Mouse (Mus musculus): ENCODE results near the gene Teddm3. TPM values are rescaled to one million over a fixed set of nuclear protein-coding genes. Genes with fewer than 3 reads are reported as not detected.
"Not testable (repeated sequence)": the region's sequence is repeated elsewhere in the genome, so short reads cannot be mapped to it uniquely, and the experiment has no call there.

Gene Teddm3
- polyA plus RNA-seq, 1 experiment from 2014 or later, result 15.9 TPM

DNA sequence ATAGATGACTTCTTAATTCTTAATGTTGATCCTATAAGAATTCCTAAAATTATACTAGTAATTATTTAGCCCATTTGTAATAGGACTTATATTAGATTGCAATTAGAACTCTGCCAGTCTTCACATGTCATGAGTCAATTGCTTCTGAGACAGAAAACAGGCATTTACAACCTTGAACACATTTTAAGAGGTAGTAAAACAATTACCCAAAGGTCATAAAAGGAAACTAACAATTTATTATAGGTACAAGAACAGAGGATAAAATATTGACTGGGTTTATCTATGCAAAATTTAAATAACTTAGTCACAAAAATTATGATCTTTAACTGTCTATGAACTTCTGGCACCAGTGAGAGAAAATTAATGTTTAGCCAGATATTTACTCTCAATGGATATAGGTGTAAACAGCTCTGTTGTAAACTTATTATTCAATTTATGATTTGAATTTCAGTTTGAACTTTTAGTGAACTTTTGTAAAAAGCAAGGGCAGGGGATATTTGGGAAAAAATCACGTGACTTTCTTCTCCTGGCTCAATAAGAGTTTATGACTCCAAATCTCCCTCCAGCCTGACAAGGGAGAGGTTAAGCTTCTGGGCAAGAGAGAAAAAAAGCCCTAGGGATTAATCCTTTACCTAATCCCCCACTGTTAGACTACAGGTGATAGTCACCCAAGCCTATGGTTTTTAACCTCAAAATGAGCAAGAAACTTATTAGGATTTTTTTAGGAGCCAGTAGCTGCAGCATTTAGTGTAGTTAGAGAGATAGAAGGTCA is 17.3 kb downstream of the Teddm3 start:
- no peak overlapping the region for H3K27ac ChIP-seq
- no peaks in the 10 kb centered on the region for H3K9me3 ChIP-seq
- 18% methylated on average over 1 of the region's 1 CpGs for WGBS
- H3K36me3 ChIP-seq, result no peaks in the 10 kb centered on the region
- no peaks in the 10 kb centered on the region for H3K27me3 ChIP-seq
- no peak overlapping the region for H3K4me3 ChIP-seq
- no peak for ATAC-seq (ENCODE audit: insufficient number of reproducible peaks, low FRiP score, low TSS enrichment, low read depth)
- H3K4me2 ChIP-seq, result no peak overlapping the region
- H3K4me1 ChIP-seq, result no peaks in the 10 kb centered on the region
- no peak overlapping the region for H3K9ac ChIP-seq

DNA sequence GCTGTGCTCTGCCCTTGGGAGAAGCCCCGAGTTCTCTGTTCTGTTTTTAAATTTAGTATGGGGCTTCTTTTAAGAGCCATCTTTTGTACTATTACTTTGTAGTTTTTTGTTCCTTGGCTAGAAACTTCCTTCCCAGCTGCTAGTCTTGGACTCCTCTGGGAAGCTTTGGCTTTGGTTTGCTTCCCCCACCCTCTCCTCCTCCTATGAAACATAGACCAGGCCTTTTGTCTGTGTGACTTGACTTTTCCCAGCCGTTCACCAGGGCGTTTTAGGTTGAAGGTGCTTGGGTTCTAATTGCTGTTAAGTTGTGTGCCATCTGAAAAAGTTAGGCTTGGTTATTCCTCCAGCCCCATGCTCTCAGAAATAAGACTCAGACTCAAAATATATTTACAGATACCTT is 26.1 kb downstream of the Teddm3 start:
- H3K4me2 ChIP-seq; H3K27me3 ChIP-seq; H3K27ac ChIP-seq; H3K4me1 ChIP-seq; H3K9me3 ChIP-seq; H3K4me3 ChIP-seq; ATAC-seq (ENCODE audit: insufficient number of reproducible peaks, low FRiP score, low TSS enrichment, low read depth); H3K36me3 ChIP-seq; H3K9ac ChIP-seq: not testable (repeated sequence)
- WGBS, result 77% methylated on average over 3 of the region's 3 CpGs

DNA sequence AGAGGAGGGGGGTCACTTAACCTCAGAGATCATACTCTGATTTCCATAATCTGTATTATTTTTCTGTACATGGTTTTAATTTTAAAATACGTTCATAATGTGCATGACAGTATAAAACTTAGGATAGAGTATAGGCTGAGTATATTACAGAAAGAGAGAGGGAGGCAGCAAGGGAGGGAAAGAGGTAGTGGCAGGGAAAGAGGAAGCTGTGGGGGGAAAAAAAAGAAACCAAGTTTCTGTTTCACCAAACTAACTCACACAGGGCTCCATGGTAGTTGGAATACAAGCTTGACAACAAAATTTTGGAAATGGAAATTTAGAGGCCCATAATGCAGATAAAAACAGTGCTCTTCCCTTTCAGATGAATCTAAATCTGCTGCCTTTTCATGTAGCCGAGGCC is 31.0 kb downstream of the Teddm3 start:
- H3K9ac ChIP-seq; H3K27ac ChIP-seq; H3K4me3 ChIP-seq; H3K36me3 ChIP-seq; H3K27me3 ChIP-seq; H3K9me3 ChIP-seq; H3K4me2 ChIP-seq; ATAC-seq (ENCODE audit: insufficient number of reproducible peaks, low FRiP score, low TSS enrichment, low read depth); H3K4me1 ChIP-seq: not testable (repeated sequence)
- 73% methylated on average over 2 of the region's 2 CpGs for WGBS

DNA sequence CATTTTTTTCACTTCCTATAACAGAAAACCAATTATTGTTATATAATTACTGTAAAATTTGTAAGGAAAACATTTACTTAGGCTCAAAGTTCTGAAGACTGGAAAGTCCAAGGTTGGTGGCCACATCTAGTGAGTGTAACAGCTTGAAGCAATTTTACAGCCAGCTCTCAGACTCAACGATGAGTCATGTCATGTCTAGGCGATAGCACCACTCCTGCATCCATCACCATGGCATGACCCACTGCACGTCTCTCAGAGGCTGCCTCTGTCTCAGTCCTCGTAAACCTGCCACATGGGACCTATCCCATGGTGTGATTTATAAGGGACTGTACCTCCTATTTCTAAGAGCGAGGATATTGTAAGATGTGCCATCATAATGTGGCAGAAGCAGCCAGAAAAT is 37.7 kb downstream of the Teddm3 start:
- Histone ChIP-seq H3K4me2 (no peak overlapping the region), H3K4me1 (no peaks in the 10 kb centered on the region), H3K27me3 (no peaks in the 10 kb centered on the region), H3K36me3 (no peaks in the 10 kb centered on the region), H3K9me3 (no peaks in the 10 kb centered on the region), H3K4me3 (no peak overlapping the region), H3K27ac (no peak overlapping the region), H3K9ac (no peak overlapping the region)
- no peak for ATAC-seq (ENCODE audit: insufficient number of reproducible peaks, low FRiP score, low TSS enrichment, low read depth)
- WGBS, result 39% methylated on average over 5 of the region's 5 CpGs

DNA sequence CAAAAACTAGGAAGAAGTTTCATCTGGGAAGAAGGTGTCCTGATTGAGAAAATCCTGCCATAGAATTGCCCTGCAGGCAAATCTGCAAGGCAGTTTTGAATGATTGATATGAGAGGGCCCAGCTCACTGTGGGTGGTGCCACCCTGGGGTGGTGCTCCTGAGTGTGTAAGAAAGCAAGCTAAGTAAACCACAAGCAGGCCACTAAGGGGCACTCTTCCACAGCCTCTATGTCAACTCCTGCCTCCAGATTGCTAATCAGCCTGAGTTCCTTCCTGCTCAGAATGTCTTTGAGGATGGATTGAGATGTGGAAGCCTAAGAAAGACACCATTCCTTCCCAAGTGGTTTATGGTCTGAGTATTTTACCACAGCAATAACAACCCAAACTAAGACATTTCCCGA is 44.3 kb downstream of the Teddm3 start:
- no peaks in the 10 kb centered on the region for H3K9me3 ChIP-seq
- H3K27ac ChIP-seq, result no peak overlapping the region
- no peak overlapping the region for H3K4me3 ChIP-seq
- 69% methylated on average over 1 of the region's 1 CpGs for WGBS
- H3K36me3 ChIP-seq, result no peaks in the 10 kb centered on the region
- H3K4me2 ChIP-seq, result no peak overlapping the region
- no peaks in the 10 kb centered on the region for H3K27me3 ChIP-seq
- no peaks in the 10 kb centered on the region for H3K4me1 ChIP-seq
- H3K9ac ChIP-seq, result no peak overlapping the region
- no peak for ATAC-seq (ENCODE audit: insufficient number of reproducible peaks, low FRiP score, low TSS enrichment, low read depth)

Other genes starting within 250 kb of the Teddm3 start
- gene Ephb3, start 50.8 kb upstream of the Teddm3 start, polyA plus RNA-seq (2015; fragmentation: Nextera tagmentation; extraction: Ambion mirVana), result 33.0 and 43.8 TPM in 2 replicates

Data from limb, embryonic 15.5 days (tissue).